Mouse (Mus musculus) neutrophil, adult 65 days (primary cell): ENCODE data around the gene Tax1bp1. TPM values are rescaled to one million over a fixed set of nuclear protein-coding genes. Genes with fewer than 3 reads are reported as not detected.

ENCODE experiments used
- total RNA-seq: library from RNA; stranded (reverse); gene quantifications from 2 replicates; pipeline ENCODE4 v1.2.4, GENCODE M21; 2023

The Tax1bp1 gene
- 289 and 359 TPM in 2 replicates for total RNA-seq

GRCm38 (mm10) chr6:52713104-52713896 lies at the start of gene Tax1bp1:
Gene Tax1bp1, plus strand, starts transcription at chr6:52713729.

Other genes starting within 250 kb of the Tax1bp1 start
- 18.7 and 20.0 TPM in 2 replicates for gene Hibadh, start 73.3 kb upstream of the Tax1bp1 start, total RNA-seq